Mouse (Mus musculus) embryonic stem cell, embryonic (primary cell): ENCODE measurements around the gene Tgif2lx1.
"Not testable (repeated sequence)": the region's sequence is repeated elsewhere in the genome, so short reads cannot be mapped to it uniquely, and the experiment has no call there.

Source experiments
- CTCF ChIA-PET, 4 experiments: fragments of 300-600 bp in 2 of 4; fragments of 350-600 bp in 2 of 4; sonication (Branson Sonifier 250); formaldehyde crosslinking; loops; one replicate each; lab custom pipeline; 2022; ENCODE audit warnings: inconsistent platforms in 2 of 4; lab: Charles Lee
- POLR2A ChIA-PET, 4 experiments: fragments of 300-600 bp in 2 of 4; fragments of 350-600 bp in 2 of 4; sonication (Branson Sonifier 250); formaldehyde crosslinking; loops; one replicate each; lab custom pipeline; 2022; ENCODE audit warnings: antibody characterized with exemption in 4 of 4, inconsistent platforms in 1 of 4; lab: Charles Lee

Gene Tgif2lx1

GRCm38 (mm10) chrX:118480637-118481036, at the start of gene Tgif2lx1:
Gene Tgif2lx1, minus strand, starts transcription at chrX:118480737.
- POLR2A ChIA-PET, CTCF ChIA-PET: not testable (repeated sequence)
